Mouse (Mus musculus) ZHBTc4 (cell line): ENCODE measurements around the gene Gale.

ENCODE experiments used
- DNase-seq: peaks from one replicate; pipeline ENCODE4 v3.0.0-alpha.2; 2011; ENCODE audit warnings: low read depth, low spot score

Gale gene

GRCm38 (mm10) chr4:136016059-136016602, 52.6 kb downstream of the Gale start:
- DNase-seq, result no peak
